Mouse (Mus musculus) ES-E14 (cell line): Measurements from ENCODE around the gene E130114P18Rik. TPM values are rescaled to one million over a fixed set of nuclear protein-coding genes. Genes with fewer than 3 reads are reported as not detected.

Source experiments
- DNase-seq: peaks from one replicate; pipeline ENCODE4 v3.0.0-alpha.2; 2013; ENCODE audit warnings: low read depth, low spot score
- H3K27ac ChIP-seq: 2 replicates; pipeline ENCODE4 v1.5.1; 2012; ENCODE audit warnings: low read depth, mild to moderate bottlenecking, low read length, moderate library complexity, mixed read lengths; ENCODE audit not compliant: poor library complexity, insufficient read depth, severe bottlenecking
- H3K36me3 ChIP-seq: 2 replicates; pipeline ENCODE4 v1.6.1; 2012; ENCODE audit warnings: mild to moderate bottlenecking, low read length, moderate library complexity, mixed read lengths; ENCODE audit not compliant: control insufficient read depth, poor library complexity, insufficient read depth, severe bottlenecking
- H3K4me1 ChIP-seq, 2 experiments: fragments of 150-350 bp in 1 of 2; sonication (generic) in 1 of 2; 2 replicates each; pipeline ENCODE4 v1.6.1; 2012; ENCODE audit warnings: low read length in 2 of 2, mild to moderate bottlenecking in 1 of 2, mixed read lengths in 1 of 2; ENCODE audit not compliant: control insufficient read depth in 2 of 2, insufficient read depth in 2 of 2, poor library complexity in 1 of 2
- H3K4me3 ChIP-seq, 2 experiments: fragments of 150-350 bp in 1 of 2; sonication (generic) in 1 of 2; 2 replicates each; pipeline ENCODE4 v1.5.1; 2012; ENCODE audit warnings: low read length in 2 of 2, low read depth in 1 of 2, mild to moderate bottlenecking in 1 of 2, mixed read lengths in 1 of 2; ENCODE audit not compliant: insufficient read depth in 1 of 2, poor library complexity in 1 of 2, severe bottlenecking in 1 of 2
- H3K9ac ChIP-seq: 2 replicates; pipeline ENCODE4 v1.6.1; 2012; ENCODE audit warnings: low read depth, mild to moderate bottlenecking, low read length, mixed read lengths; ENCODE audit not compliant: poor library complexity, insufficient read depth, severe bottlenecking
- H3K9me3 ChIP-seq: fragments of 150-350 bp; sonication (generic); 2 replicates; pipeline ENCODE4 v1.6.1; 2012; ENCODE audit warnings: low read depth, mild to moderate bottlenecking, low read length; ENCODE audit not compliant: control insufficient read depth, insufficient read depth
- CHD2 ChIP-seq: IDR thresholded peaks from 2 replicates; pipeline ENCODE4 v1.6.1; 2014; ENCODE audit warnings: mild to moderate bottlenecking, low read depth, low read length, inconsistent platforms
- HCFC1 ChIP-seq: IDR thresholded peaks from 2 replicates; pipeline ENCODE4 v1.6.1; 2012; ENCODE audit warnings: low read length, inconsistent platforms, borderline replicate concordance; ENCODE audit not compliant: insufficient read depth
- MAFK ChIP-seq: IDR thresholded peaks from 2 replicates; pipeline ENCODE4 v1.6.1; 2014; ENCODE audit warnings: mild to moderate bottlenecking, low read depth, low read length, inconsistent platforms; ENCODE audit not compliant: insufficient read depth
- ZC3H11A ChIP-seq: IDR thresholded peaks from 2 replicates; pipeline ENCODE4 v1.6.1; 2012; ENCODE audit warnings: low read depth, mild to moderate bottlenecking, inconsistent platforms, low read length, borderline replicate concordance
- ZNF384 ChIP-seq: IDR thresholded peaks from 2 replicates; pipeline ENCODE4 v1.6.1; 2012; ENCODE audit warnings: low read depth, low read length, inconsistent platforms
- in situ Hi-C, 2 experiments: fragments of 600-800 bp; cut with MboI; formaldehyde crosslinking; loops; one replicate each; pipeline ENCODE4 v1.15.1; 2025; ENCODE audit warnings: low sequenced_read_pairs in 2 of 2, inconsistent platforms in 1 of 2; ENCODE audit not compliant: unreplicated experiment in 2 of 2
- total RNA-seq: library from RNA; depleted of rRNA; stranded (reverse); fragments of 300-350 nt; gene quantifications from 2 replicates; pipeline ENCODE4 v1.2.3, GENCODE M21; 2012

The E130114P18Rik gene
- total RNA-seq, 1 experiment: not detected

DNA sequence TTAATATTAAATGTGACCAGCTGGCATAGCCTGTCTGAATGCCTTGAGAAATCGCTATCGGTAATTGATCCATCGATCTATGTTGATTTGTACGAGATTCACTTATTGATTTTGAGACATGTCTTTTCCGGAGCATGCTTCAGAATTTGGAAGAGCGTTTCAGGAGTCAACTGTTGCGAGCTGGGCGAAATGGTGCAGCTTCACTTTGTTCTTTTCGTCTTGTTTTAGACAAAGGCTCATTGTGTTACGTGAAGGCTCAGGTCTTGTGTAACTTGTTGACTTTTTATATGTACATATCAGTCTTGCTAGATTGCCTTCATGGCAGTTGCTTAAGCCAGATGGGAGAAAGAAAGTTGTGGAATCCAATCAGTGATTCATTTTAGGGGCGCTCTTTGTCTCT, 6.4 kb upstream of the E130114P18Rik start:
- Histone ChIP-seq H3K4me1 (no peaks in the 10 kb centered on the region), H3K27ac (no peak overlapping the region), H3K9ac (no peak overlapping the region), H3K4me3 (no peak overlapping the region), H3K36me3 (no peaks in the 10 kb centered on the region), H3K9me3 (no peaks in the 10 kb centered on the region)
- DNase-seq: no peak
- no peak for TF ChIP-seq MAFK
- no peak for TF ChIP-seq CHD2
- TF ChIP-seq ZC3H11A: no peak
- no peak for TF ChIP-seq HCFC1
- no peak for TF ChIP-seq ZNF384
- in situ Hi-C loops: no loop called here

DNA sequence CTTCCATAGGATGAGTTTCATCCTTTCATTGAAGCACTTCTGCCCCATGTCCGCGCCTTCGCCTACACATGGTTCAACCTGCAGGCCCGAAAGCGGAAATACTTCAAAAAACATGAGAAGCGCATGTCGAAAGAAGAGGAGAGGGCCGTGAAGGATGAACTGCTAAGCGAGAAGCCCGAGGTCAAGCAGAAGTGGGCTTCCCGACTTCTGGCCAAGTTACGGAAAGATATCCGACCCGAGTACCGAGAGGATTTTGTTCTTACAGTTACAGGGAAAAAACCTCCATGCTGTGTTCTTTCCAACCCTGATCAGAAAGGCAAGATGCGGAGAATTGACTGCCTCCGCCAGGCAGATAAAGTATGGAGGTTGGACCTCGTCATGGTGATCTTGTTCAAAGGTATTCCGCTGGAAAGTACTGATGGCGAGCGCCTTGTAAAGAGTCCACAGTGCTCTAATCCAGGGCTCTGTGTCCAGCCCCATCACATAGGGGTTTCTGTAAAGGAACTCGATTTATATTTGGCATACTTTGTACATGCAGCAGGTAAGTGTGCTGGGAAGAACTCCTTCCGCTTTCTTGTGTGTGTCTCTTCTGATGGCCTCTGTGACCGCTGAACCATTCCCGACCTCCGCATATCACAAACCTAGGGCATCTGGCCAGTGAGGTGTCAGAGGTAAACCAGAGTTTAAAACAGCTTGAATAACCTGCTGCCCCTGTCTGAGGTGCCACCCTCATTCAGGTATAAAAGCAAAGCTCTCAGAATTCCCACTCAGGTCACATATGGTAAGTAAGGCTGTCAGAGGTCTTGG, 5.4 kb upstream of the E130114P18Rik start:
- no peak overlapping the region for H3K9ac ChIP-seq
- in situ Hi-C loops: no loop called here
- H3K9me3 ChIP-seq: no peaks in the 10 kb centered on the region
- no peak for DNase-seq
- no peak for TF ChIP-seq MAFK
- TF ChIP-seq CHD2: no peak
- no peak for TF ChIP-seq HCFC1
- TF ChIP-seq ZC3H11A: no peak
- TF ChIP-seq ZNF384: no peak
- H3K36me3 ChIP-seq: no peaks in the 10 kb centered on the region
- no peak overlapping the region for H3K27ac ChIP-seq
- no peak overlapping the region for H3K4me3 ChIP-seq
- H3K4me1 ChIP-seq: no peaks in the 10 kb centered on the region

DNA sequence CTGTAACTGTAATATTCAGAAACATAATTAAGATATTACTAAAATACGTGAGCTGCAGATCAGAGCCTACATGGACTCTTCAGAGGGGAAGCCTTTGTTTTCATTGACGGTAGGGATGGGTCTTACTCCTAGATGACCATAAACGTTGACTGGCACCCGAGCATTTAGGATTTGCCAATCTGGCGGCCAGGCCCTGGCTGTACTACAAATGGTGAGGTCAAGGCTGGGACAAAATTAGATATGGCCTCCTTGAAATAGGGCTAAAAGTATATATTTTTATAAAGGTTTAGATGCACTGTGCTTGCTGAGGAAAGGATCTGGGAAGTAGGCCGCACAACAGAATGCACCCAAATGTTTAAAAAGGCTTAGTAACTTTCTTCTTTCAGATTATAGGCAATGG, 4.6 kb upstream of the E130114P18Rik start:
- Histone ChIP-seq H3K4me1 (no peaks in the 10 kb centered on the region), H3K9ac (no peak overlapping the region), H3K4me3 (no peak overlapping the region), H3K27ac (no peak overlapping the region), H3K36me3 (no peaks in the 10 kb centered on the region), H3K9me3 (no peaks in the 10 kb centered on the region)
- in situ Hi-C loops: no loop called here
- TF ChIP-seq CHD2: no peak
- TF ChIP-seq HCFC1: no peak
- TF ChIP-seq ZNF384: no peak
- TF ChIP-seq MAFK: no peak
- TF ChIP-seq ZC3H11A: no peak
- DNase-seq: no peak

GRCm38 (mm10) chr4:97782069-97782468, 4.2 kb upstream of the E130114P18Rik start:
- no peak overlapping the region for H3K9ac ChIP-seq
- TF ChIP-seq MAFK: no peak
- no peak for TF ChIP-seq ZC3H11A
- TF ChIP-seq HCFC1: no peak
- no peak for TF ChIP-seq ZNF384
- TF ChIP-seq CHD2: no peak
- in situ Hi-C loops: no loop called here
- H3K36me3 ChIP-seq: no peaks in the 10 kb centered on the region
- H3K4me3 ChIP-seq: no peak overlapping the region
- no peak overlapping the region for H3K27ac ChIP-seq
- H3K4me1 ChIP-seq: no peaks in the 10 kb centered on the region
- DNase-seq: no peak
- no peaks in the 10 kb centered on the region for H3K9me3 ChIP-seq
